Mouse (Mus musculus): ENCODE measurements around the gene Trmt13. TPM values are rescaled to one million over a fixed set of nuclear protein-coding genes. Genes with fewer than 3 reads are reported as not detected.

Gene Trmt13
- total and polyA plus RNA-seq, 3 experiments: 12.0 to 15.5 TPM; not detected in 1

GRCm38 (mm10) chr3:116662463-116662863, 48.1 kb upstream of the Trmt13 start, which contains the start of gene Mfsd14a (continued):
- TF ChIP-seq MAZ (IDR thresholded peaks at IDR 0.05; ENCODE audit: low read depth, low read length) (no peak), USF2 (IDR thresholded peaks at IDR 0.05; ENCODE audit: borderline replicate concordance in 1 of 2, insufficient read depth in 1 of 2, low read depth in 1 of 2, low read length in 2 of 2) (no peak), E2F4 (IDR thresholded peaks at IDR 0.05; ENCODE audit: borderline replicate concordance, low read depth, low read length) (no peak)

- Histone ChIP-seq H3K9me3 (replicated peaks; ENCODE audit: insufficient read depth, low read length) (no peaks in the 10 kb centered on the region), H3K27me3 (ENCODE audit: control insufficient read depth in 1 of 2, insufficient read depth in 2 of 2, low read length in 2 of 2) (no peaks in the 10 kb centered on the region), H3K36me3 (ENCODE audit: control insufficient read depth in 1 of 2, insufficient read depth in 2 of 2, low read length in 2 of 2) (peaks cover 0 to 25% of the 10 kb centered on the region in 2 experiments; a peak in 3 of 4 replicates), H3K79me2 (ENCODE audit: control insufficient read depth, insufficient read depth, low read length, poor library complexity) (peaks cover 51% of the 10 kb centered on the region), H3K9ac (ENCODE audit: control insufficient read depth, low read depth, low read length, poor library complexity, severe bottlenecking) (peak overlapping the region; percentile 96), H3K4me3 (ENCODE audit: control insufficient read depth in 1 of 2, insufficient read depth in 1 of 2, low read depth in 2 of 2, low read length in 2 of 2) (peak overlapping the region; percentile 91 to 95), H3K27ac (ENCODE audit: control insufficient read depth, low read depth, low read length) (peak overlapping the region; percentile 77), H3K4me1 (ENCODE audit: control insufficient read depth in 1 of 2, insufficient read depth in 2 of 2, low read length in 2 of 2) (peaks cover 2 to 25% of the 10 kb centered on the region in 2 experiments; a peak in 2 of 4 replicates)
- DNase-seq (ENCODE audit: low read depth, low spot score): no peak
- no peak for TF ChIP-seq GABPA (IDR thresholded peaks at IDR 0.05; ENCODE audit: low read depth, low read length)
- TF ChIP-seq USF2 (IDR thresholded peaks at IDR 0.05; ENCODE audit: borderline replicate concordance in 1 of 2, insufficient read depth in 1 of 2, low read depth in 1 of 2, low read length in 2 of 2): no peak
- TF ChIP-seq CHD1 (IDR thresholded peaks at IDR 0.05; ENCODE audit: low read depth, low read length): 0 out of 2 replicates have a peak, but pooled peaks have one; percentile 50
- TF ChIP-seq UBTF (IDR thresholded peaks at IDR 0.05; ENCODE audit: borderline replicate concordance, insufficient read depth, low read depth, low read length): peak; percentile 62; the same call in 1 of the 2 replicates
- TF ChIP-seq MXI1 (IDR thresholded peaks at IDR 0.05; ENCODE audit: low read depth, low read length): peak; percentile 63; the same call in 1 of the 2 replicates
- TF ChIP-seq MAX (IDR thresholded peaks at IDR 0.05; ENCODE audit: low read length): peak; percentile 7
Measured at GRCm38 (mm10) chr3:116661870-116662414, 47.6 kb upstream of the Trmt13 start.

GRCm38 (mm10) chr3:116661288-116661869, 47.0 kb upstream of the Trmt13 start:
- DNase-seq (ENCODE audit: low read depth, low spot score): peak; percentile 61
- H3K4me1 ChIP-seq (ENCODE audit: control insufficient read depth in 1 of 2, insufficient read depth in 2 of 2, low read length in 2 of 2): peaks cover 2 to 25% of the 10 kb centered on the region in 2 experiments; a peak in 2 of 4 replicates
- peaks cover 56% of the 10 kb centered on the region for H3K79me2 ChIP-seq (ENCODE audit: control insufficient read depth, insufficient read depth, low read length, poor library complexity)
- peak overlapping the region; percentile 96 for H3K9ac ChIP-seq (ENCODE audit: control insufficient read depth, low read depth, low read length, poor library complexity, severe bottlenecking)
- TF ChIP-seq MAFK (IDR thresholded peaks at IDR 0.05; ENCODE audit: borderline replicate concordance, low read depth, low read length) (no peak), MXI1 (IDR thresholded peaks at IDR 0.05; ENCODE audit: low read depth, low read length) (peak; percentile 72), HCFC1 (IDR thresholded peaks at IDR 0.05; ENCODE audit: low read depth, low read length) (0 out of 2 replicates have a peak, but pooled peaks have one; percentile 5), MAX (IDR thresholded peaks at IDR 0.05; ENCODE audit: low read length) (no peak; the same call in 1 of the 2 replicates), POLR2AphosphoS2 (IDR thresholded peaks at IDR 0.05; ENCODE audit: low read length) (no peak), MEF2A (IDR thresholded peaks at IDR 0.05; ENCODE audit: extremely low read depth, insufficient replicate concordance, low read depth, low read length, poor library complexity, severe bottlenecking) (no peak), RAD21 (IDR thresholded peaks at IDR 0.05; ENCODE audit: low read depth, low read length) (no peak), CHD1 (IDR thresholded peaks at IDR 0.05; ENCODE audit: low read depth, low read length) (no peak), ZNF384 (IDR thresholded peaks at IDR 0.05; ENCODE audit: low read depth, low read length) (no peak), CTCF (IDR thresholded peaks at IDR 0.05 in 2 of 3, conservative IDR thresholded peaks at IDR 0.05 in 1 of 3; ENCODE audit: control insufficient read depth in 1 of 3, insufficient read depth in 1 of 3, low read depth in 2 of 3, low read length in 3 of 3, poor library complexity in 1 of 3, severe bottlenecking in 1 of 3) (no peak), GATA1 (IDR thresholded peaks at IDR 0.05; ENCODE audit: low read depth, low read length) (no peak), POLR2A (IDR thresholded peaks at IDR 0.05; ENCODE audit: control insufficient read depth in 1 of 2, insufficient read depth in 1 of 2, low read depth in 1 of 2, low read length in 2 of 2, poor library complexity in 1 of 2) (no peak), MAZ (IDR thresholded peaks at IDR 0.05; ENCODE audit: low read depth, low read length) (no peak), UBTF (IDR thresholded peaks at IDR 0.05; ENCODE audit: borderline replicate concordance, insufficient read depth, low read depth, low read length) (no peak), TAL1 (IDR thresholded peaks at IDR 0.05; ENCODE audit: low read length) (no peak), ELF1 (IDR thresholded peaks at IDR 0.05; ENCODE audit: low read depth, low read length) (no peak), SIN3A (IDR thresholded peaks at IDR 0.05; ENCODE audit: low read length) (peak; percentile 72; the same call in 1 of the 2 replicates), ETS1 (IDR thresholded peaks at IDR 0.05; ENCODE audit: low read depth, low read length) (no peak), MYC (IDR thresholded peaks at IDR 0.05; ENCODE audit: low read depth, low read length) (no peak), TBP (IDR thresholded peaks at IDR 0.05; ENCODE audit: low read depth, low read length) (0 out of 2 replicates have a peak, but pooled peaks have one; percentile 45), USF2 (IDR thresholded peaks at IDR 0.05; ENCODE audit: borderline replicate concordance in 1 of 2, insufficient read depth in 1 of 2, low read depth in 1 of 2, low read length in 2 of 2) (no peak)
- H3K9me3 ChIP-seq (replicated peaks; ENCODE audit: insufficient read depth, low read length): no peaks in the 10 kb centered on the region
- H3K36me3 ChIP-seq (ENCODE audit: control insufficient read depth in 1 of 2, insufficient read depth in 2 of 2, low read length in 2 of 2): peaks cover 0 to 27% of the 10 kb centered on the region in 2 experiments; a peak in 3 of 4 replicates
- H3K4me3 ChIP-seq (ENCODE audit: control insufficient read depth in 1 of 2, insufficient read depth in 1 of 2, low read depth in 2 of 2, low read length in 2 of 2): peak overlapping the region; percentile 91 to 95
- no peaks in the 10 kb centered on the region for H3K27me3 ChIP-seq (ENCODE audit: control insufficient read depth in 1 of 2, insufficient read depth in 2 of 2, low read length in 2 of 2)
- H3K27ac ChIP-seq (ENCODE audit: control insufficient read depth, low read depth, low read length): peak overlapping the region; percentile 77

All from MEL (cell line).